Mouse (Mus musculus) liver, adult 2 months (tissue): ENCODE results near the gene Hoxb13.

Experiments
- CTCF ChIP-seq: fragments of 200-500 bp; IDR thresholded peaks from 2 replicates; pipeline ENCODE4 v1.5.1; 2011; ENCODE audit warnings: low read depth, low read length, control low read depth
- POLR2A ChIP-seq: fragments of 200-500 bp; IDR thresholded peaks from 2 replicates; pipeline ENCODE4 v1.6.1; 2011; ENCODE audit warnings: low read length, control low read depth; ENCODE audit not compliant: insufficient read depth; ENCODE audit errors: extremely low read depth

- no peak for TF ChIP-seq CTCF
- TF ChIP-seq POLR2A: no peak
Observed at GRCm38 (mm10) chr11:96184233-96184632, 9.9 kb upstream of the Hoxb13 start.
